ENCODE assay signal across 24 mouse cellular contexts in the genomic region with DNA sequence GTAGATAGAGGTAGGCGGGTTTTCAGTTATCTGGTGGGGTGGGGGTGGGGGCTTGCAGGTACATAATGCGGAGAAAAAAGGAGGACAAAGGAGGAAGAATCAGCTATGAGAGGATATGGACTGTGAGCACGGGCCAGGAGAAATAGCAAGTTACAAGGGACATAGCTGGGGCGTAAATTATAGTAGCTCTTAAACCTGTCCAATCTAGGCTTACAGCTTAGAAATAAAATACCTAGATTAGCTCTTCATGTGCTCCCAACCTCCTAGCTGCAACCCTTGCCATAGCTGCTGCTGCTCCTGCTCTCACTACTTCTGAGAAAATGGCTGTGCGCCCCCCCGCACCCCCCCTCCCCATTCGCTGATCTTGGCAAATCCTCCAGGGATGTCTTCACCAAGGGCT.
"Had no signal": no experiment of that assay in that cellular context is flagged by ENCODE, and none has a peak within 500 bp of the region (broad histone marks: within the 10 kb centered on the region; RNA-seq: fewer than 3 reads in every experiment).

No protein-coding gene starts in this region.

- H3K9me3 ChIP-seq: heart, embryonic 10.5 days; heart, embryonic 12.5 days; hindbrain, embryonic 10.5 days; hindbrain, embryonic 12.5 days; intestine, embryonic 15.5 days; limb, embryonic 10.5 days; limb, embryonic 12.5 days; liver, embryonic 13.5 days; liver, embryonic 15.5 days had no signal

- H3K27ac ChIP-seq: gastrocnemius, adult 2 months; heart, embryonic 10.5 days; hindbrain, embryonic 10.5 days; hindbrain, embryonic 12.5 days; hindbrain, embryonic 14.5 days; intestine, embryonic 15.5 days; layer of hippocampus, adult 2 months; left cerebral cortex, adult 2 months; limb, embryonic 10.5 days; limb, embryonic 12.5 days; liver, embryonic 13.5 days; liver, embryonic 15.5 days had no signal

- H3K4me1 ChIP-seq: heart, embryonic 10.5 days; heart, embryonic 12.5 days; hindbrain, embryonic 10.5 days; hindbrain, embryonic 12.5 days; intestine, embryonic 15.5 days; limb, embryonic 10.5 days; limb, embryonic 12.5 days; liver, embryonic 13.5 days; liver, embryonic 15.5 days had no signal

- H3K27me3 ChIP-seq: heart, embryonic 12.5 days; hindbrain, embryonic 12.5 days; intestine, embryonic 15.5 days; limb, embryonic 12.5 days; liver, embryonic 13.5 days; liver, embryonic 15.5 days had no signal

- DNase-seq: gastrocnemius, adult 2 months; gastrocnemius, postnatal 10 days; gastrocnemius, postnatal 25 days; heart, adult 18-20 months; heart, postnatal 10 days; heart, postnatal 4 days; liver; liver, embryonic 13.5 days; liver, postnatal 0 days had no signal

- H3K4me2 ChIP-seq: heart, embryonic 12.5 days; hindbrain, embryonic 12.5 days; hindbrain, embryonic 14.5 days; intestine, embryonic 15.5 days; limb, embryonic 12.5 days; liver, embryonic 11.5 days; liver, embryonic 13.5 days; liver, embryonic 15.5 days had no signal

- H3K4me3 ChIP-seq: gastrocnemius, adult 2 months; heart, embryonic 10.5 days; heart, embryonic 12.5 days; hindbrain, embryonic 10.5 days; hindbrain, embryonic 12.5 days; intestine, embryonic 15.5 days; layer of hippocampus, adult 2 months; left cerebral cortex, adult 2 months; limb, embryonic 10.5 days; limb, embryonic 12.5 days; liver, embryonic 13.5 days; liver, embryonic 15.5 days had no signal

- H3K9ac ChIP-seq: heart, embryonic 12.5 days; hindbrain, embryonic 12.5 days; hindbrain, embryonic 14.5 days; intestine, embryonic 15.5 days; limb, embryonic 12.5 days; liver, embryonic 13.5 days; liver, embryonic 15.5 days; liver, postnatal 0 days had no signal

- H3K36me3 ChIP-seq: heart, embryonic 10.5 days; heart, embryonic 12.5 days; hindbrain, embryonic 10.5 days; hindbrain, embryonic 12.5 days; intestine, embryonic 15.5 days; limb, embryonic 10.5 days; limb, embryonic 12.5 days; liver, embryonic 13.5 days; liver, embryonic 15.5 days had no signal

- ATAC-seq: hindbrain, embryonic 16.5 days; inflammation-experienced regulatory T-cells, adult 6 months; intestine, embryonic 15.5 days; intestine, postnatal 0 days; liver, postnatal 0 days had no signal
